Mouse (Mus musculus): ENCODE measurements around the gene Srsf6. TPM values are rescaled to one million over a fixed set of nuclear protein-coding genes. Genes with fewer than 3 reads are reported as not detected.

The Srsf6 gene
- total RNA-seq, 1 experiment: 183 TPM

DNA sequence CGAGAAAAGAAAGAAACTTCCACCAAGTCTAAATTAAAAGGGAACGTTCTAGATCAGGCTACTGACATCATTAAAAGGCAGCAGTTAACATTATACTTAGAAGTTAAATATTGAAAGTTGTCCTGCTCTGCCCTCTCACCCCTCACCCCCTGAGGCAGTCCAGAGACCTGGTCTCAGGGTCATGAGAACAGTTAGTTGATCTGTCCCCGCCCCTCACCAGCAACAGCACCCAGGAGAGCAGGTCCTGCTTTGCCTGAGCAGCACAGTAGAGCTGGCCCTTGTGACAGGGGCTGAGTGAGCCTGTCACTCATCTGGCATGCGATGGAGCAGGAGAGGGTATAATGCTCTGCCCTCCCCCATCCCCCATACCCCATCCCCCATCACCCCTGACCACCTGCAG lies 25.4 kb upstream of the Srsf6 start:
- Histone ChIP-seq H3K4me3 (ENCODE audit: insufficient read depth in 1 of 2, low read depth in 1 of 2, low read length in 2 of 2, poor library complexity in 1 of 2, severe bottlenecking in 1 of 2) (no peak overlapping the region), H3K4me1 (ENCODE audit: control insufficient read depth in 2 of 2, insufficient read depth in 2 of 2, low read length in 2 of 2, poor library complexity in 1 of 2) (no peaks in the 10 kb centered on the region; a peak in 1 of 4 replicates), H3K9ac (ENCODE audit: insufficient read depth, low read depth, low read length, poor library complexity, severe bottlenecking) (no peak overlapping the region), H3K9me3 (ENCODE audit: control insufficient read depth, insufficient read depth, low read depth, low read length) (no peaks in the 10 kb centered on the region), H3K36me3 (ENCODE audit: control insufficient read depth, insufficient read depth, low read length, poor library complexity, severe bottlenecking) (no peaks in the 10 kb centered on the region), H3K27ac (ENCODE audit: insufficient read depth, low read depth, low read length, poor library complexity, severe bottlenecking) (no peak overlapping the region)
- TF ChIP-seq ZC3H11A (IDR thresholded peaks at IDR 0.05; ENCODE audit: borderline replicate concordance, low read depth, low read length) (no peak), CHD2 (IDR thresholded peaks at IDR 0.05; ENCODE audit: low read depth, low read length) (no peak), ZNF384 (IDR thresholded peaks at IDR 0.05; ENCODE audit: low read depth, low read length) (no peak), MAFK (IDR thresholded peaks at IDR 0.05; ENCODE audit: insufficient read depth, low read depth, low read length) (no peak), HCFC1 (IDR thresholded peaks at IDR 0.05; ENCODE audit: borderline replicate concordance, insufficient read depth, low read length) (no peak)
- in situ Hi-C loops (cut with MboI; ENCODE audit: low sequenced_read_pairs in 2 of 2, unreplicated experiment in 2 of 2): no loop called here
- DNase-seq (ENCODE audit: low read depth, low spot score): no peak

DNA sequence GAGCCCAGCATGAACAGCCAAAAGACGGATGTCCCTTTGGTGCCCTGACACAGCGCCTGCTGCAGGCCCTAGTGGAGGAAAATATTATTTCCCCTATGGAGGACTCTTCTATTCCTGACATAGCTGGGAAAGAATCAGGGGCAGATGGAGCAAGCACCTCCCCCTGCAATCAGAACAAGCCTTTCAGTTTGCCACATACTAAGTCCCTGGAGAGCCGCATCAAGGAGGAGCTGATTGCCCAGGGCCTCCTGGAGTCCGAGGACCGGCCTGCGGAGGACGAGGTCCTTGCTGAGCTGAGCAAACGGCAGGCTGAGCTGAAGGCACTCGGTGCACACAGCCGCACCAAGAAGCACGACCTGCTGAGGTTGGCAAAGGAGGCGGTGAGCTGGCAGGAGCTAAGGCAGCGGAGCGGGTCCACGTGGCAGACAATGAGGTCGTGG lies 23.3 kb upstream of the Srsf6 start:
- H3K4me3 ChIP-seq (ENCODE audit: insufficient read depth in 1 of 2, low read depth in 1 of 2, low read length in 2 of 2, poor library complexity in 1 of 2, severe bottlenecking in 1 of 2): peak overlapping the region; percentile 20 to 52; a peak in 3 of 4 replicates
- in situ Hi-C loops (cut with MboI; ENCODE audit: low sequenced_read_pairs in 2 of 2, unreplicated experiment in 2 of 2): no loop called here
- peak overlapping the region; percentile 5 for H3K9ac ChIP-seq (ENCODE audit: insufficient read depth, low read depth, low read length, poor library complexity, severe bottlenecking)
- no peak for DNase-seq (ENCODE audit: low read depth, low spot score)
- no peak overlapping the region for H3K27ac ChIP-seq (ENCODE audit: insufficient read depth, low read depth, low read length, poor library complexity, severe bottlenecking)
- no peaks in the 10 kb centered on the region for H3K36me3 ChIP-seq (ENCODE audit: control insufficient read depth, insufficient read depth, low read length, poor library complexity, severe bottlenecking)
- no peaks in the 10 kb centered on the region for H3K9me3 ChIP-seq (ENCODE audit: control insufficient read depth, insufficient read depth, low read depth, low read length)
- H3K4me1 ChIP-seq (ENCODE audit: control insufficient read depth in 2 of 2, insufficient read depth in 2 of 2, low read length in 2 of 2, poor library complexity in 1 of 2): no peaks in the 10 kb centered on the region; a peak in 1 of 4 replicates
- TF ChIP-seq MAFK (IDR thresholded peaks at IDR 0.05; ENCODE audit: insufficient read depth, low read depth, low read length) (no peak), HCFC1 (IDR thresholded peaks at IDR 0.05; ENCODE audit: borderline replicate concordance, insufficient read depth, low read length) (no peak), ZC3H11A (IDR thresholded peaks at IDR 0.05; ENCODE audit: borderline replicate concordance, low read depth, low read length) (no peak), ZNF384 (IDR thresholded peaks at IDR 0.05; ENCODE audit: low read depth, low read length) (no peak), CHD2 (IDR thresholded peaks at IDR 0.05; ENCODE audit: low read depth, low read length) (no peak)

- in situ Hi-C loops (cut with MboI; ENCODE audit: low sequenced_read_pairs in 2 of 2, unreplicated experiment in 2 of 2): no loop called here
- TF ChIP-seq MAFK (IDR thresholded peaks at IDR 0.05; ENCODE audit: insufficient read depth, low read depth, low read length): no peak
- no peak overlapping the region for H3K9ac ChIP-seq (ENCODE audit: insufficient read depth, low read depth, low read length, poor library complexity, severe bottlenecking)
- no peaks in the 10 kb centered on the region for H3K4me1 ChIP-seq (ENCODE audit: control insufficient read depth in 2 of 2, insufficient read depth in 2 of 2, low read length in 2 of 2, poor library complexity in 1 of 2)
- H3K27ac ChIP-seq (ENCODE audit: insufficient read depth, low read depth, low read length, poor library complexity, severe bottlenecking): no peak overlapping the region
- no peaks in the 10 kb centered on the region for H3K36me3 ChIP-seq (ENCODE audit: control insufficient read depth, insufficient read depth, low read length, poor library complexity, severe bottlenecking)
- H3K9me3 ChIP-seq (ENCODE audit: control insufficient read depth, insufficient read depth, low read depth, low read length): no peaks in the 10 kb centered on the region
- DNase-seq (ENCODE audit: low read depth, low spot score): no peak
- H3K4me3 ChIP-seq (ENCODE audit: insufficient read depth in 1 of 2, low read depth in 1 of 2, low read length in 2 of 2, poor library complexity in 1 of 2, severe bottlenecking in 1 of 2): no peak overlapping the region
Observed at GRCm38 (mm10) chr2:162914040-162914439, 17.3 kb upstream of the Srsf6 start.

- Histone ChIP-seq H3K36me3 (ENCODE audit: control insufficient read depth, insufficient read depth, low read length, poor library complexity, severe bottlenecking) (no peaks in the 10 kb centered on the region), H3K4me1 (ENCODE audit: control insufficient read depth in 2 of 2, insufficient read depth in 2 of 2, low read length in 2 of 2, poor library complexity in 1 of 2) (no peaks in the 10 kb centered on the region), H3K4me3 (ENCODE audit: insufficient read depth in 1 of 2, low read depth in 1 of 2, low read length in 2 of 2, poor library complexity in 1 of 2, severe bottlenecking in 1 of 2) (no peak overlapping the region), H3K27ac (ENCODE audit: insufficient read depth, low read depth, low read length, poor library complexity, severe bottlenecking) (no peak overlapping the region), H3K9ac (ENCODE audit: insufficient read depth, low read depth, low read length, poor library complexity, severe bottlenecking) (no peak overlapping the region), H3K9me3 (ENCODE audit: control insufficient read depth, insufficient read depth, low read depth, low read length) (no peaks in the 10 kb centered on the region)
- in situ Hi-C loops (cut with MboI; ENCODE audit: low sequenced_read_pairs in 2 of 2, unreplicated experiment in 2 of 2): no loop called here
- no peak for DNase-seq (ENCODE audit: low read depth, low spot score)
- TF ChIP-seq MAFK (IDR thresholded peaks at IDR 0.05; ENCODE audit: insufficient read depth, low read depth, low read length) (no peak), HCFC1 (IDR thresholded peaks at IDR 0.05; ENCODE audit: borderline replicate concordance, insufficient read depth, low read length) (no peak), ZNF384 (IDR thresholded peaks at IDR 0.05; ENCODE audit: low read depth, low read length) (no peak), ZC3H11A (IDR thresholded peaks at IDR 0.05; ENCODE audit: borderline replicate concordance, low read depth, low read length) (no peak), CHD2 (IDR thresholded peaks at IDR 0.05; ENCODE audit: low read depth, low read length) (no peak)
Observed at GRCm38 (mm10) chr2:162914519-162914918, 16.8 kb upstream of the Srsf6 start.

DNA sequence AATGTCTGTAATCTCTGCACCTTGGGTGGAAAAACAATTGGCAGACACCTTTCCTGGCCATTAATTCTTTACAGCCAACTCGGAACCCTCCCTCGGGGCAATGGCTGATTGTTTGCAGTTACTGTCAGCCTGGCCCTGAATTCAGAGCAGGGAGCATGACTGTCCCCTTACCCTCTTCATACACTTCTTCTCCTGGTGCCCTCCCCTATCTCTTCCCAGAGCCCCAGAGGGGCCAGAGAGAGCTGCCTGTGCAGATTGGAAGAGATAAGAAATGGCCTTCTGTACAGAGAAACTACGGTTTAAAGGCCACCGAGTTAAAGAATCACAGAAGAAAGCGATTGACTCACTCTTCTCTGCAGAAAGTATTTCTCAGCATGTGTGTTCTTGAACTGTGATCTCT lies 11.4 kb upstream of the Srsf6 start:
- DNase-seq (ENCODE audit: low read depth, low spot score): no peak
- Histone ChIP-seq H3K36me3 (ENCODE audit: control insufficient read depth, insufficient read depth, low read length, poor library complexity, severe bottlenecking) (no peaks in the 10 kb centered on the region), H3K27ac (ENCODE audit: insufficient read depth, low read depth, low read length, poor library complexity, severe bottlenecking) (no peak overlapping the region), H3K4me3 (ENCODE audit: insufficient read depth in 1 of 2, low read depth in 1 of 2, low read length in 2 of 2, poor library complexity in 1 of 2, severe bottlenecking in 1 of 2) (no peak overlapping the region), H3K9ac (ENCODE audit: insufficient read depth, low read depth, low read length, poor library complexity, severe bottlenecking) (no peak overlapping the region), H3K9me3 (ENCODE audit: control insufficient read depth, insufficient read depth, low read depth, low read length) (no peaks in the 10 kb centered on the region), H3K4me1 (ENCODE audit: control insufficient read depth in 2 of 2, insufficient read depth in 2 of 2, low read length in 2 of 2, poor library complexity in 1 of 2) (peaks cover 0 to 2% of the 10 kb centered on the region in 2 experiments; a peak in 1 of 4 replicates)
- in situ Hi-C loops (cut with MboI; ENCODE audit: low sequenced_read_pairs in 2 of 2, unreplicated experiment in 2 of 2): loop anchor here in 1 of 2 experiments (10.0 kb wide), 1 partner anchor 415 kb away; no protein-coding TSS in a partner anchor
- TF ChIP-seq ZC3H11A (IDR thresholded peaks at IDR 0.05; ENCODE audit: borderline replicate concordance, low read depth, low read length) (no peak), ZNF384 (IDR thresholded peaks at IDR 0.05; ENCODE audit: low read depth, low read length) (0 out of 2 replicates have a peak, but pooled peaks have one; percentile 2)

Data from ES-E14 (cell line).